Comparison of ENCODE assay signal across 11 mouse cellular contexts in genomic region chr8:108537686-108538551, GRCm38 (mm10).
DNase-seq lines count a peak whose midpoint lies in the region; ATAC-seq lines count a peak whose summit lies in the region.
"Had no signal": no experiment of that assay in that cellular context is flagged by ENCODE, and none has a peak within 500 bp of the region (broad histone marks: within the 10 kb centered on the region; RNA-seq: fewer than 3 reads in every experiment).

No protein-coding gene starts in this region.

- DNase-seq in MN1 (ENCODE audit: low spot score) = peak; percentile 52
- no peak for DNase-seq in testis, postnatal 10 days (ENCODE audit: low spot score)
- DNase-seq: gastrocnemius, postnatal 10 days had no signal

- H3K27me3 ChIP-seq in heart, embryonic 14.5 days (ENCODE audit: control insufficient read depth, insufficient read depth, low read length) = peaks cover 15% of the 10 kb centered on the region; the same call in 1 of the 2 replicates
- peaks cover 7% of the 10 kb centered on the region; the same call in 1 of the 2 replicates for H3K27me3 ChIP-seq in heart, embryonic 12.5 days (replicated peaks)
- no peaks in the 10 kb centered on the region for H3K27me3 ChIP-seq in midbrain, embryonic 13.5 days
- peaks cover 13% of the 10 kb centered on the region for H3K27me3 ChIP-seq in heart, embryonic 11.5 days (ENCODE audit: control insufficient read depth, insufficient read depth, low read length)
- H3K27me3 ChIP-seq: limb, embryonic 15.5 days had no signal

- no peak overlapping the region for H3K9ac ChIP-seq in heart, embryonic 14.5 days (ENCODE audit: low read length)
- H3K9ac ChIP-seq in heart, embryonic 12.5 days = no peak overlapping the region
- peak overlapping the region; percentile 62; the same call in 1 of the 2 replicates for H3K9ac ChIP-seq in midbrain, embryonic 13.5 days (replicated peaks)
- no peak overlapping the region for H3K9ac ChIP-seq in heart, embryonic 11.5 days (ENCODE audit: low read depth, low read length)
- H3K9ac ChIP-seq: limb, embryonic 15.5 days had no signal

- H3K4me1 ChIP-seq in heart, embryonic 14.5 days (ENCODE audit: control insufficient read depth in 2 of 2, insufficient read depth in 2 of 2, low read length in 2 of 2) = peaks cover 0 to 11% of the 10 kb centered on the region in 2 experiments; a peak in 3 of 4 replicates
- H3K4me1 ChIP-seq in heart, embryonic 12.5 days (replicated peaks) = peaks cover 10% of the 10 kb centered on the region
- peaks cover 50% of the 10 kb centered on the region for H3K4me1 ChIP-seq in midbrain, embryonic 13.5 days (replicated peaks)
- peaks cover 3% of the 10 kb centered on the region; the same call in 1 of the 2 replicates for H3K4me1 ChIP-seq in heart, embryonic 11.5 days (ENCODE audit: control insufficient read depth, insufficient read depth, low read length)
- H3K4me1 ChIP-seq: limb, embryonic 15.5 days had no signal

- H3K4me2 ChIP-seq in heart, embryonic 14.5 days (ENCODE audit: low read length) = peak overlapping the region; percentile 18; the same call in 1 of the 2 replicates
- H3K4me2 ChIP-seq in heart, embryonic 12.5 days = no peak overlapping the region
- H3K4me2 ChIP-seq in midbrain, embryonic 13.5 days (replicated peaks) = peak overlapping the region; percentile 49
- H3K4me2 ChIP-seq in heart, embryonic 11.5 days = no peak overlapping the region
- H3K4me2 ChIP-seq: limb, embryonic 15.5 days had no signal

- H3K27ac ChIP-seq in heart, embryonic 14.5 days (replicated peaks in 1 of 2; ENCODE audit: control insufficient read depth in 1 of 2, insufficient read depth in 1 of 2, low read depth in 2 of 2, low read length in 2 of 2) = no peak overlapping the region
- H3K27ac ChIP-seq in heart, embryonic 12.5 days (ENCODE audit: poor library complexity, severe bottlenecking) = no peak overlapping the region
- peak overlapping the region; percentile 86 for H3K27ac ChIP-seq in midbrain, embryonic 13.5 days
- no peak overlapping the region for H3K27ac ChIP-seq in heart, embryonic 11.5 days (ENCODE audit: low read depth, low read length)
- H3K27ac ChIP-seq: limb, embryonic 15.5 days; stomach, postnatal 0 days had no signal

- H3K9me3 ChIP-seq in heart, embryonic 14.5 days (ENCODE audit: control insufficient read depth, low read length) = no peaks in the 10 kb centered on the region
- H3K9me3 ChIP-seq in heart, embryonic 12.5 days (replicated peaks) = no peaks in the 10 kb centered on the region
- H3K9me3 ChIP-seq in midbrain, embryonic 13.5 days = no peaks in the 10 kb centered on the region
- no peaks in the 10 kb centered on the region for H3K9me3 ChIP-seq in heart, embryonic 11.5 days (replicated peaks; ENCODE audit: control insufficient read depth, low read length)
- H3K9me3 ChIP-seq: limb, embryonic 15.5 days had no signal

- no peaks in the 10 kb centered on the region for H3K36me3 ChIP-seq in heart, embryonic 14.5 days (ENCODE audit: control insufficient read depth, insufficient read depth, low read length)
- H3K36me3 ChIP-seq in heart, embryonic 12.5 days = no peaks in the 10 kb centered on the region
- no peaks in the 10 kb centered on the region for H3K36me3 ChIP-seq in midbrain, embryonic 13.5 days
- no peaks in the 10 kb centered on the region for H3K36me3 ChIP-seq in heart, embryonic 11.5 days (ENCODE audit: control insufficient read depth, insufficient read depth, low read length)
- H3K36me3 ChIP-seq: limb, embryonic 15.5 days had no signal

- H3K4me3 ChIP-seq in heart, embryonic 14.5 days (ENCODE audit: control insufficient read depth in 1 of 2, insufficient read depth in 1 of 2, low read depth in 1 of 2, low read length in 2 of 2) = no peak overlapping the region
- no peak overlapping the region for H3K4me3 ChIP-seq in heart, embryonic 12.5 days
- H3K4me3 ChIP-seq in midbrain, embryonic 13.5 days (replicated peaks) = peak overlapping the region; percentile 26
- no peak overlapping the region for H3K4me3 ChIP-seq in heart, embryonic 11.5 days (ENCODE audit: low read depth, low read length)
- H3K4me3 ChIP-seq: limb, embryonic 15.5 days had no signal

- no peak; the same call in 1 of the 2 replicates for ATAC-seq in heart, embryonic 14.5 days (ENCODE audit: insufficient number of reproducible peaks, insufficient read depth, low FRiP score, low read depth)
- no peak for ATAC-seq in heart, embryonic 12.5 days (ENCODE audit: insufficient number of reproducible peaks, low FRiP score)
- ATAC-seq in frontal cortex, adult (ENCODE audit: low TSS enrichment) = peak; percentile 58; the same call in 1 of the 2 replicates
- ATAC-seq in midbrain, embryonic 13.5 days = peak; percentile 70
- no peak for ATAC-seq in monocyte, adult 5-6 weeks (replicated peaks; ENCODE audit: insufficient number of reproducible peaks, low FRiP score, low TSS enrichment, poor library complexity, severe bottlenecking)
- no peak for ATAC-seq in heart, embryonic 11.5 days (replicated peaks; ENCODE audit: insufficient number of reproducible peaks, low FRiP score, low TSS enrichment)

- 65% methylated on average over 25 of the region's 25 CpGs for WGBS in heart, embryonic 14.5 days
- WGBS in heart, embryonic 12.5 days = 71% methylated on average over 25 of the region's 25 CpGs
- 46% methylated on average over 25 of the region's 25 CpGs for WGBS in midbrain, embryonic 13.5 days
- 71% methylated on average over 25 of the region's 25 CpGs for WGBS in heart, embryonic 11.5 days (ENCODE audit: insufficient replicate concordance)

Comparison
In these comparisons a context has a peak if more than half of its experiments do, and no peak if none do; other contexts are left out.
1. H3K4me2 ChIP-seq: peak in heart, embryonic 14.5 days (single experiment) and midbrain, embryonic 13.5 days (single experiment); none in heart, embryonic 12.5 days (single experiment) and heart, embryonic 11.5 days (single experiment).
2. ATAC-seq: peak in frontal cortex, adult (single experiment) and midbrain, embryonic 13.5 days (single experiment); none in heart, embryonic 14.5 days (single experiment), heart, embryonic 12.5 days (single experiment), monocyte, adult 5-6 weeks (single experiment) and heart, embryonic 11.5 days (single experiment).